Mouse (Mus musculus) adrenal gland, postnatal 4 days (tissue): ENCODE data around the gene Tbpl1. TPM values are rescaled to one million over a fixed set of nuclear protein-coding genes. Genes with fewer than 3 reads are reported as not detected.

ENCODE experiments used
- DNase-seq, 2 experiments: peaks; one replicate each; pipeline ENCODE4 v3.0.0; 2021 to 2022; ENCODE audit warnings: low spot score in 2 of 2, mixed read lengths in 2 of 2
- total RNA-seq, 2 experiments: library from RNA; stranded (reverse); gene quantifications; 2 replicates each; pipeline ENCODE4 v1.2.3; 2021

Tbpl1 gene
- total RNA-seq, 2 experiments from 2014 or later = 40.0 to 41.1 TPM

- no peak for DNase-seq
Observed at GRCm38 (mm10) chr10:22712955-22713354, 18.8 kb downstream of the Tbpl1 start.

GRCm38 (mm10) chr10:22710173-22710777, 21.5 kb downstream of the Tbpl1 start:
- DNase-seq = no peak

- no peak for DNase-seq
Observed at GRCm38 (mm10) chr10:22708190-22708843, 23.4 kb downstream of the Tbpl1 start.

GRCm38 (mm10) chr10:22703844-22704243, 27.9 kb downstream of the Tbpl1 start:
- DNase-seq = no peak

GRCm38 (mm10) chr10:22701485-22702315, 30.0 kb downstream of the Tbpl1 start:
- DNase-seq = no peak

GRCm38 (mm10) chr10:22700773-22701172, 31.0 kb downstream of the Tbpl1 start:
- no peak for DNase-seq

GRCm38 (mm10) chr10:22699487-22700335, 32.0 kb downstream of the Tbpl1 start:
- no peak for DNase-seq

- no peak for DNase-seq
Observed at GRCm38 (mm10) chr10:22698158-22698953, 33.4 kb downstream of the Tbpl1 start.

GRCm38 (mm10) chr10:22696864-22697263, 34.9 kb downstream of the Tbpl1 start:
- DNase-seq = no peak

- DNase-seq = no peak
Observed at GRCm38 (mm10) chr10:22696236-22696635, 35.5 kb downstream of the Tbpl1 start.

- DNase-seq = no peak
Observed at GRCm38 (mm10) chr10:22675848-22676630, 55.7 kb downstream of the Tbpl1 start.

GRCm38 (mm10) chr10:22674176-22674575, 57.6 kb downstream of the Tbpl1 start:
- no peak for DNase-seq

GRCm38 (mm10) chr10:22668509-22668908, 63.2 kb downstream of the Tbpl1 start:
- DNase-seq = no peak

- DNase-seq = no peak
Observed at GRCm38 (mm10) chr10:22660286-22661000, 71.3 kb downstream of the Tbpl1 start.

GRCm38 (mm10) chr10:22659386-22659725, 72.4 kb downstream of the Tbpl1 start:
- DNase-seq = no peak

- no peak for DNase-seq
Observed at GRCm38 (mm10) chr10:22658534-22659385, 73.0 kb downstream of the Tbpl1 start.
